Mouse (Mus musculus) lung, embryonic 14.5 days (tissue): ENCODE data around the gene Bbx. TPM values are rescaled to one million over a fixed set of nuclear protein-coding genes. Genes with fewer than 3 reads are reported as not detected.

Experiments
- ATAC-seq: fragments of 200-750 bp; cut with Nextera tagmentation; 2 replicates; pipeline ENCODE4 v1.8.0; 2017; ENCODE audit warnings: mild to moderate bottlenecking, moderate TSS enrichment, moderate library complexity; ENCODE audit not compliant: insufficient read depth
- DNase-seq: peaks from one replicate; pipeline ENCODE4 v3.0.0-alpha.2; 2015
- H3K27ac ChIP-seq: fragments of 300-500 bp; sonication (generic); 2 replicates; pipeline ENCODE4 v1.5.1; 2014; ENCODE audit warnings: low read depth, mild to moderate bottlenecking, moderate library complexity
- H3K27me3 ChIP-seq: fragments of 300-500 bp; sonication (generic); 2 replicates; pipeline ENCODE4 v1.6.1; 2014; ENCODE audit warnings: low read length, control low read depth; ENCODE audit not compliant: insufficient read depth
- H3K36me3 ChIP-seq: fragments of 300-500 bp; sonication (generic); 2 replicates; pipeline ENCODE4 v1.6.1; 2014; ENCODE audit warnings: control low read depth; ENCODE audit not compliant: insufficient read depth
- H3K4me1 ChIP-seq: fragments of 300-500 bp; sonication (generic); 2 replicates; pipeline ENCODE4 v1.6.1; 2014; ENCODE audit warnings: antibody characterized with exemption, control low read depth; ENCODE audit not compliant: insufficient read depth
- H3K4me2 ChIP-seq: fragments of 300-500 bp; sonication (generic); 2 replicates; pipeline ENCODE4 v1.6.1; 2014; ENCODE audit warnings: mild to moderate bottlenecking
- H3K4me3 ChIP-seq: fragments of 300-500 bp; sonication (generic); 2 replicates; pipeline ENCODE4 v1.5.1; 2014; ENCODE audit warnings: low read depth, low read length
- H3K9ac ChIP-seq: fragments of 300-500 bp; sonication (generic); 2 replicates; pipeline ENCODE4 v1.6.1; 2014
- H3K9me3 ChIP-seq: fragments of 300-500 bp; sonication (generic); 2 replicates; pipeline ENCODE4 v1.6.1; 2016; ENCODE audit warnings: low read depth, low read length, control low read depth
- CTCF ChIP-seq: IDR thresholded peaks from 2 replicates; pipeline ENCODE4 v1.5.1; 2016; ENCODE audit warnings: antibody characterized with exemption, low read depth
- WGBS: fragments of 180-500 bp; shearing (Covaris S2); extraction: QIAGEN DNeasy Blood & Tissue Kit; methylation state at CpG from one replicate; pipeline ENCODE4 v1.1.7; 2014; 5-methylcytosine and 5-hydroxymethylcytosine counted together
- polyA plus RNA-seq: library from polyadenylated mRNA; unstranded; fragments of >200 nt; fragmentation: Nextera tagmentation; extraction: Ambion mirVana; gene quantifications from 2 replicates; pipeline ENCODE4 v1.2.1, GENCODE M21; 2014

Gene Bbx
- polyA plus RNA-seq, 1 experiment from 2014 or later: 40.5 TPM

- peak overlapping the region; percentile 91 for H3K9ac ChIP-seq
- DNase-seq: peak; percentile 36
- no peak for ATAC-seq
- peak overlapping the region; percentile 84 for H3K4me3 ChIP-seq
- no peak for TF ChIP-seq CTCF
- 0% methylated on average over 12 of the region's 12 CpGs for WGBS
- H3K4me1 ChIP-seq: no peaks in the 10 kb centered on the region; the same call in 1 of the 2 replicates
- no peaks in the 10 kb centered on the region for H3K27me3 ChIP-seq
- H3K4me2 ChIP-seq: peak overlapping the region; percentile 72
- no peaks in the 10 kb centered on the region for H3K9me3 ChIP-seq
- H3K27ac ChIP-seq: peak overlapping the region; percentile 61
- H3K36me3 ChIP-seq: 0 out of 2 replicates have a peak, but pooled peaks cover 2% of the 10 kb centered on the region
These were observed 1.7 kb downstream of the Bbx start for GRCm38 (mm10) chr16:50430515-50430877.

DNA sequence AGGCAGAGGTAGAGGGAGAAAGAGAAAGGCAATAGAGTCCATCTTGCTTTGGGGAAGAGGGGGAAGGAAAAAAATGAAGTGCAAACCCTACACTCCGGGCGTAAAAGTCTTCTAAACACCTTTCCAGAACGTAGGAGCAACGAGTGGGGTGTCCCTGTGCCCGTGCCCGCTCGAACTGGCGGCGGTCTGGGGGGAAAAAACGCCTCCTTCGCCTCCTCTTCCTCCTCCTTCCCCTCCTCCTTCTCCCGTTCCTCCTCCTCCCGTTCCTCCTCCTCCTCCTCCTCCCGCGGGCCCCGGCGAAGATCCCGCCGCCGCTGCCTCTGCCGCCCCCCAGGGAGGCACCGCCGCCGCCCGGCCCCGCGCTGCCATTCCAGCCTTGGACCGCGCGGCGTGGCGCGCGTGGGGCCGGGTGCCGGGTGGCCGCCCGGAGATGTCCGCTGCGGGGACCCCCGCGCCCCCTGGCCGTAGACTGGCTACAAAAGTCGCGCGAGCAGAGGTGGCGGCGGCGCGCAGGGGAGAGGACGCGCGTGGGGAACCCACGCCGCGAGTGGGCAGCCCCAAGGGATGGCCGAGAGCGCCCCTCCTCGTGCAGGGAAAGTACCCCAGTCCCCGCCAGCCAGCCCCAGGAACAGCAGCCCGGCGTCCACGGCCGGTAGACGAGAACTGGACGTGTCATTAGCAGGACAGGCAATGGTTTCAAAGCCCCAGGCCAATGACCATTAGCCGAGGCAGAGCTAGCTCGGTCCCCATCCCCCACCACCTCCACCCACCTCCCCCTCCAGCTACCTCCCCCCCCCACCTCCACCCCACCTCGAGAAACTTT is 2.3 kb downstream of the Bbx start:
- Histone ChIP-seq H3K4me2 (peak overlapping the region; percentile 72), H3K27ac (no peak overlapping the region; the same call in 1 of the 2 replicates), H3K4me3 (peak overlapping the region; percentile 84), H3K9me3 (no peaks in the 10 kb centered on the region), H3K9ac (peak overlapping the region; percentile 91), H3K36me3 (0 out of 2 replicates have a peak, but pooled peaks cover 2% of the 10 kb centered on the region), H3K4me1 (no peaks in the 10 kb centered on the region; the same call in 1 of the 2 replicates), H3K27me3 (no peaks in the 10 kb centered on the region)
- ATAC-seq (peak; percentile 5; the same call in 1 of the 2 replicates), DNase-seq (peak; percentile 64)
- TF ChIP-seq CTCF: no peak
- under 1% methylated on average over 61 of the region's 69 CpGs for WGBS

DNA sequence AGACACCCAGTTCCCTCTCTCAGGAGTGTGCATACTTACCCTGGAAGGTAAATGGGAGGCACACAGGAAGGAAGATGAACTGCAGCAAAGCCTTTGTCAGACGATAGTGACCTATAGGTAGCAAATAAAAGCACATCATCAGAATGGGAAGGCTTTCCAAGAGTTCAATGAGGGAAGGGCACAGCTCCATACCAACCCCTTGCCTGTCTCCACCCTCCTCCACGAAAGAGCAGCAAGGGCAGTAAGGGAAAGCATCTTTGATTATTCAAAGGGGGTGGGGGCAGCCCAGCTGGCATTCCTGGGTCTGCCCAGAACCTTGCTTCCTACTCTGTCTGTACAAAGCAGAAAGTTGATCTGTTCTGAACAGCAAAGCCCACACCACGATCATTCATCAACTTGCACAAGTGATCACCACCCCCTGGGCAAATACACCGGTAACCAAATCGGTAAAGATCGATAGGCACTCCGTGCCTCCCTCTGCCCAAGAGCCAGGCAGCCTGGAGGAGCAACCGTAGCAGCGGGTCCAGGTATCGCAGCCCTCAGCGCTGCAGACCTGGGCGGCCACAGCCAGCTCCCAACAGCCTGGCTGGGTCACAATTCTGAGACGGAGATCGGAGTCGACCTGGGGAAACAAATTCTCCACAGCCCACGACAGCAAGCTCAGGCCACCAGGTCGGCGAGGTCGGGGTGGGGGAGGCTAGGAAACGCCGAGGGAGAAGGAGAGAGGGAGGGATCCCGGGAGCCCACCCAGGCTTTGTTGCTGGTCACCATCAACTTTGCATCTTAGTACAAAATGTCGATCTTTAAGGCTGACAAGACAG is 3.1 kb downstream of the Bbx start:
- no peaks in the 10 kb centered on the region for H3K27me3 ChIP-seq
- 7% methylated on average over 23 of the region's 23 CpGs for WGBS
- no peaks in the 10 kb centered on the region for H3K9me3 ChIP-seq
- peak overlapping the region; percentile 8; the same call in 1 of the 2 replicates for H3K27ac ChIP-seq
- no peaks in the 10 kb centered on the region; the same call in 1 of the 2 replicates for H3K4me1 ChIP-seq
- ATAC-seq (no peak), DNase-seq (peak; percentile 3)
- H3K4me2 ChIP-seq: peak overlapping the region; percentile 72
- H3K4me3 ChIP-seq: peak overlapping the region; percentile 84
- 0 out of 2 replicates have a peak, but pooled peaks cover 2% of the 10 kb centered on the region for H3K36me3 ChIP-seq
- peak overlapping the region; percentile 91 for H3K9ac ChIP-seq
- no peak for TF ChIP-seq CTCF

GRCm38 (mm10) chr16:50420130-50420529 is 12.1 kb downstream of the Bbx start:
- H3K36me3 ChIP-seq: peaks cover 5% of the 10 kb centered on the region; the same call in 1 of the 2 replicates
- no peak overlapping the region for H3K4me2 ChIP-seq
- H3K4me3 ChIP-seq: no peak overlapping the region
- H3K9me3 ChIP-seq: no peaks in the 10 kb centered on the region
- no peaks in the 10 kb centered on the region for H3K4me1 ChIP-seq
- no peak for TF ChIP-seq CTCF
- DNase-seq: peak; percentile 42
- no peak overlapping the region for H3K9ac ChIP-seq
- 19% methylated on average over 1 of the region's 1 CpGs for WGBS
- H3K27me3 ChIP-seq: no peaks in the 10 kb centered on the region
- H3K27ac ChIP-seq: no peak overlapping the region
- ATAC-seq: no peak

DNA sequence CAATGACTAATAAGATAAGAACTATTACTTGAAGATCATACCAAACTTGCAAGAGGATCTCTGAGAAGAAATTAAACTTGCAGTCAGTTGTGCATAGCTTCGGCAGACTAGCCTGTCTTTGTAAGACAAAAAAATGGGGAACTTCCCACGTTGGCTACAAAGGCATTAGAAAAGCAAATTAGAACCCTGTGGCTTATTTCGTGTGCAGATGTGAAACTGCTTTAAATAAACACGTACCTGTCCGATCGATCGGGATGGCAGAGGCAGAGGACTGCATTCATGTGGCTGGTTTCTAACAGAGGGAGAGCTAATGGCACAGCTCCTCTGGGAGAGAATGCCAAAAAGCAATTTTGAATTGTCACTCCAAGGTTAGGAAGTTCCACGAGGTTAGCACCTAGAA is 16.8 kb downstream of the Bbx start:
- 70% methylated on average over 8 of the region's 8 CpGs for WGBS
- H3K27ac ChIP-seq: no peak overlapping the region
- H3K4me1 ChIP-seq: no peaks in the 10 kb centered on the region
- H3K9me3 ChIP-seq: no peaks in the 10 kb centered on the region
- no peak overlapping the region for H3K4me3 ChIP-seq
- TF ChIP-seq CTCF: no peak
- no peak for DNase-seq
- H3K27me3 ChIP-seq: no peaks in the 10 kb centered on the region
- H3K4me2 ChIP-seq: no peak overlapping the region
- no peak overlapping the region for H3K9ac ChIP-seq
- peaks cover 5% of the 10 kb centered on the region; the same call in 1 of the 2 replicates for H3K36me3 ChIP-seq
- ATAC-seq: no peak

- no peak overlapping the region for H3K4me3 ChIP-seq
- DNase-seq (peak; percentile 18), ATAC-seq (no peak)
- no peaks in the 10 kb centered on the region for H3K9me3 ChIP-seq
- H3K27ac ChIP-seq: no peak overlapping the region
- H3K36me3 ChIP-seq: no peaks in the 10 kb centered on the region
- H3K27me3 ChIP-seq: no peaks in the 10 kb centered on the region
- no peaks in the 10 kb centered on the region for H3K4me1 ChIP-seq
- TF ChIP-seq CTCF: no peak
- no peak overlapping the region for H3K9ac ChIP-seq
- 34% methylated on average over 5 of the region's 5 CpGs for whole genome bisulfite sequencing
- H3K4me2 ChIP-seq: no peak overlapping the region
These were observed 29.3 kb downstream of the Bbx start for GRCm38 (mm10) chr16:50402851-50403250.

- H3K4me3 ChIP-seq: no peak overlapping the region
- no peaks in the 10 kb centered on the region for H3K9me3 ChIP-seq
- no peaks in the 10 kb centered on the region for H3K27me3 ChIP-seq
- no peak for ATAC-seq
- no peak overlapping the region for H3K27ac ChIP-seq
- WGBS: 76% methylated on average over 6 of the region's 6 CpGs
- no peak overlapping the region for H3K9ac ChIP-seq
- DNase-seq: no peak
- no peaks in the 10 kb centered on the region for H3K4me1 ChIP-seq
- no peak for TF ChIP-seq CTCF
- no peaks in the 10 kb centered on the region for H3K36me3 ChIP-seq
- H3K4me2 ChIP-seq: no peak overlapping the region
These were observed 32.4 kb downstream of the Bbx start for GRCm38 (mm10) chr16:50399775-50400174.
